Comparison of ENCODE assay signal across 9 mouse cellular contexts in genomic region chr7:27249146-27249545, GRCm38 (mm10). TPM values are rescaled to one million over a fixed set of nuclear protein-coding genes. Genes with fewer than 3 reads are reported as not detected.
DNase-seq lines count a peak whose midpoint lies in the region; ATAC-seq and TF ChIP-seq lines count a peak whose summit lies in the region.
"Had no signal": no experiment of that assay in that cellular context is flagged by ENCODE, and none has a peak within 500 bp of the region (broad histone marks: within the 10 kb centered on the region; RNA-seq: fewer than 3 reads in every experiment).

No protein-coding gene starts in this region.

- no peak overlapping the region for H3K4me3 ChIP-seq in hindbrain, postnatal 0 days (ENCODE audit: low read length)
- H3K4me3 ChIP-seq in hindbrain, embryonic 10.5 days: no peak overlapping the region
- H3K4me3 ChIP-seq in thymus, adult 2 months (ENCODE audit: control insufficient read depth, insufficient read depth, low read length): no peak overlapping the region
- no peak overlapping the region for H3K4me3 ChIP-seq in embryonic facial prominence, embryonic 11.5 days (ENCODE audit: low read depth, low read length)
- H3K4me3 ChIP-seq: embryonic facial prominence, embryonic 15.5 days; limb, embryonic 12.5 days had no signal

- no peaks in the 10 kb centered on the region for H3K9me3 ChIP-seq in hindbrain, postnatal 0 days (ENCODE audit: low read length)
- H3K9me3 ChIP-seq in hindbrain, embryonic 10.5 days: peaks cover 3% of the 10 kb centered on the region; the same call in 1 of the 2 replicates
- H3K9me3 ChIP-seq in embryonic facial prominence, embryonic 11.5 days (replicated peaks; ENCODE audit: control insufficient read depth, low read length): no peaks in the 10 kb centered on the region
- H3K9me3 ChIP-seq: embryonic facial prominence, embryonic 15.5 days; limb, embryonic 12.5 days had no signal

- no peaks in the 10 kb centered on the region for H3K4me1 ChIP-seq in hindbrain, postnatal 0 days (ENCODE audit: insufficient read depth, low read length)
- no peaks in the 10 kb centered on the region for H3K4me1 ChIP-seq in hindbrain, embryonic 10.5 days (replicated peaks)
- H3K4me1 ChIP-seq in thymus, adult 2 months (replicated peaks; ENCODE audit: control insufficient read depth, insufficient read depth, low read length): no peaks in the 10 kb centered on the region
- no peaks in the 10 kb centered on the region for H3K4me1 ChIP-seq in embryonic facial prominence, embryonic 11.5 days (ENCODE audit: control insufficient read depth, insufficient read depth, low read length)
- H3K4me1 ChIP-seq: embryonic facial prominence, embryonic 15.5 days; limb, embryonic 12.5 days had no signal

- TF ChIP-seq POLR2A in thymus, adult 2 months (IDR thresholded peaks at IDR 0.05; ENCODE audit: control insufficient read depth, extremely low read depth, insufficient read depth, low read length, poor library complexity): no peak

- H3K36me3 ChIP-seq in hindbrain, postnatal 0 days (ENCODE audit: insufficient read depth, low read length): peaks cover 6% of the 10 kb centered on the region
- peaks cover 54% of the 10 kb centered on the region for H3K36me3 ChIP-seq in hindbrain, embryonic 10.5 days
- H3K36me3 ChIP-seq in thymus, adult 2 months (ENCODE audit: control insufficient read depth, insufficient read depth, low read length): no peaks in the 10 kb centered on the region
- H3K36me3 ChIP-seq in embryonic facial prominence, embryonic 11.5 days (replicated peaks; ENCODE audit: control insufficient read depth, insufficient read depth, low read depth, low read length): no peaks in the 10 kb centered on the region

- no peak overlapping the region for H3K4me2 ChIP-seq in hindbrain, postnatal 0 days (ENCODE audit: low read depth, low read length)
- H3K4me2 ChIP-seq in embryonic facial prominence, embryonic 11.5 days (ENCODE audit: low read depth, low read length): no peak overlapping the region
- H3K4me2 ChIP-seq: embryonic facial prominence, embryonic 15.5 days; limb, embryonic 12.5 days had no signal

- no peak overlapping the region for H3K27ac ChIP-seq in hindbrain, postnatal 0 days
- no peak overlapping the region for H3K27ac ChIP-seq in hindbrain, embryonic 10.5 days
- H3K27ac ChIP-seq in thymus, adult 2 months (ENCODE audit: control insufficient read depth, insufficient read depth, low read length): no peak overlapping the region
- no peak overlapping the region for H3K27ac ChIP-seq in embryonic facial prominence, embryonic 11.5 days (replicated peaks; ENCODE audit: low read depth, low read length)
- H3K27ac ChIP-seq: embryonic facial prominence, embryonic 15.5 days; limb, embryonic 12.5 days had no signal

- no peak overlapping the region for H3K9ac ChIP-seq in hindbrain, postnatal 0 days (replicated peaks; ENCODE audit: low read length)
- H3K9ac ChIP-seq in embryonic facial prominence, embryonic 11.5 days (replicated peaks; ENCODE audit: low read length): no peak overlapping the region
- H3K9ac ChIP-seq: embryonic facial prominence, embryonic 15.5 days; limb, embryonic 12.5 days had no signal

- peak; percentile 56 for DNase-seq in hindbrain, postnatal 0 days (ENCODE audit: low spot score)
- no peak for DNase-seq in hindbrain, embryonic 10.5 days (ENCODE audit: low spot score)
- peak; percentile 36 for DNase-seq in thymus, postnatal 25 days
- DNase-seq in thymus, adult 2 months: no peak
- DNase-seq in embryonic facial prominence, embryonic 11.5 days (ENCODE audit: low spot score): peak; percentile 33
- no peak for DNase-seq in ovary, postnatal 36 days (ENCODE audit: low spot score)

- no peaks in the 10 kb centered on the region for H3K27me3 ChIP-seq in hindbrain, postnatal 0 days (ENCODE audit: insufficient read depth, low read length)
- no peaks in the 10 kb centered on the region for H3K27me3 ChIP-seq in hindbrain, embryonic 10.5 days (ENCODE audit: insufficient read depth, poor library complexity, severe bottlenecking)
- H3K27me3 ChIP-seq in thymus, adult 2 months (ENCODE audit: control insufficient read depth, insufficient read depth, low read length): no peaks in the 10 kb centered on the region
- H3K27me3 ChIP-seq in embryonic facial prominence, embryonic 11.5 days (ENCODE audit: control insufficient read depth, insufficient read depth, low read length): no peaks in the 10 kb centered on the region
- H3K27me3 ChIP-seq: embryonic facial prominence, embryonic 15.5 days; limb, embryonic 12.5 days had no signal

- no peak for ATAC-seq in hindbrain, postnatal 0 days
- ATAC-seq in embryonic facial prominence, embryonic 11.5 days (replicated peaks; ENCODE audit: insufficient number of reproducible peaks, low FRiP score, low TSS enrichment, low read depth): no peak
- ATAC-seq in megakaryocyte-erythroid progenitor cell, adult 5-6 weeks (replicated peaks; ENCODE audit: low FRiP score, low TSS enrichment, poor library complexity, severe bottlenecking): no peak

- TF ChIP-seq CTCF in hindbrain, postnatal 0 days (IDR thresholded peaks at IDR 0.05; ENCODE audit: low read depth): peak; percentile 63
- no peak for TF ChIP-seq CTCF in thymus, adult 2 months (IDR thresholded peaks at IDR 0.05; ENCODE audit: borderline replicate concordance, control insufficient read depth, extremely low read depth, insufficient read depth, low read length, poor library complexity)

- 94% methylated on average over 2 of the region's 2 CpGs for WGBS in hindbrain, postnatal 0 days
- 84% methylated on average over 2 of the region's 2 CpGs for WGBS in hindbrain, embryonic 10.5 days
- WGBS in thymus, adult 2 months: 99% methylated on average over 2 of the region's 2 CpGs
- WGBS in embryonic facial prominence, embryonic 11.5 days: 84% methylated on average over 2 of the region's 2 CpGs

RNA-seq across cellular contexts. Expression of gene Numbl, which starts 9.1 kb away (rescaled TPM):
- 140 and 161 TPM in 2 replicates for total RNA-seq in hindbrain, postnatal 0 days (2014; rRNA removed)
- 55.9 and 59.5 TPM in 2 replicates for polyA plus RNA-seq in hindbrain, postnatal 0 days (2015; fragmentation: Nextera tagmentation; extraction: Ambion mirVana)
- 28.9 and 53.1 TPM in 2 replicates for polyA plus RNA-seq in hindbrain, embryonic 10.5 days (2016; fragmentation: Nextera tagmentation; extraction: Ambion mirVana)
- polyA plus RNA-seq in thymus, adult 2 months (2012; rRNA removed): 10.3 and 10.7 TPM in 2 replicates
- 9.5 and 11.2 TPM in 2 replicates for polyA plus RNA-seq in embryonic facial prominence, embryonic 11.5 days (2014; fragmentation: Nextera tagmentation; extraction: Ambion mirVana)
- 0.94 and 3.0 TPM in 2 replicates for total RNA-seq in megakaryocyte-erythroid progenitor cell, adult 5-6 weeks (2014; fragmentation: Nextera tagmentation)
- 0.38 and 0.66 TPM in 2 replicates for total RNA-seq in megakaryocyte-erythroid progenitor cell, adult 5-6 weeks (2017)

RNA-seq across cellular contexts. Expression of gene Coq8b, which starts 16.3 kb away (rescaled TPM):
- total RNA-seq in hindbrain, postnatal 0 days (2014; rRNA removed): 26.5 and 27.6 TPM in 2 replicates
- 16.7 and 20.4 TPM in 2 replicates for polyA plus RNA-seq in hindbrain, postnatal 0 days (2015; fragmentation: Nextera tagmentation; extraction: Ambion mirVana)
- polyA plus RNA-seq in hindbrain, embryonic 10.5 days (2016; fragmentation: Nextera tagmentation; extraction: Ambion mirVana): 22.4 and 27.2 TPM in 2 replicates
- polyA plus RNA-seq in thymus, adult 2 months (2012; rRNA removed): 53.1 and 57.8 TPM in 2 replicates
- 14.4 and 14.9 TPM in 2 replicates for polyA plus RNA-seq in embryonic facial prominence, embryonic 11.5 days (2014; fragmentation: Nextera tagmentation; extraction: Ambion mirVana)
- total RNA-seq in megakaryocyte-erythroid progenitor cell, adult 5-6 weeks (2014; fragmentation: Nextera tagmentation): 13.0 and 26.7 TPM in 2 replicates
- 8.2 and 10.7 TPM in 2 replicates for total RNA-seq in megakaryocyte-erythroid progenitor cell, adult 5-6 weeks (2017)

RNA-seq across cellular contexts. Expression of gene Itpkc, which starts 20.7 kb away (rescaled TPM):
- total RNA-seq in hindbrain, postnatal 0 days (2014; rRNA removed): 14.3 and 18.8 TPM in 2 replicates
- 3.3 and 4.0 TPM in 2 replicates for polyA plus RNA-seq in hindbrain, postnatal 0 days (2015; fragmentation: Nextera tagmentation; extraction: Ambion mirVana)
- polyA plus RNA-seq in hindbrain, embryonic 10.5 days (2016; fragmentation: Nextera tagmentation; extraction: Ambion mirVana): 5.6 and 6.8 TPM in 2 replicates
- polyA plus RNA-seq in thymus, adult 2 months (2012; rRNA removed): 12.2 and 12.4 TPM in 2 replicates
- 6.0 and 6.2 TPM in 2 replicates for polyA plus RNA-seq in embryonic facial prominence, embryonic 11.5 days (2014; fragmentation: Nextera tagmentation; extraction: Ambion mirVana)
- total RNA-seq in megakaryocyte-erythroid progenitor cell, adult 5-6 weeks (2014; fragmentation: Nextera tagmentation): 2.3 and 5.3 TPM in 2 replicates
- total RNA-seq in megakaryocyte-erythroid progenitor cell, adult 5-6 weeks (2017): 3.3 and 5.9 TPM in 2 replicates

RNA-seq across cellular contexts. Expression of gene Snrpa, which starts 53.1 kb away (rescaled TPM):
- 128 and 131 TPM in 2 replicates for total RNA-seq in hindbrain, postnatal 0 days (2014; rRNA removed)
- 142 and 147 TPM in 2 replicates for polyA plus RNA-seq in hindbrain, postnatal 0 days (2015; fragmentation: Nextera tagmentation; extraction: Ambion mirVana)
- 393 and 408 TPM in 2 replicates for polyA plus RNA-seq in hindbrain, embryonic 10.5 days (2016; fragmentation: Nextera tagmentation; extraction: Ambion mirVana)
- polyA plus RNA-seq in thymus, adult 2 months (2012; rRNA removed): 293 and 316 TPM in 2 replicates
- 355 and 379 TPM in 2 replicates for polyA plus RNA-seq in embryonic facial prominence, embryonic 11.5 days (2014; fragmentation: Nextera tagmentation; extraction: Ambion mirVana)
- total RNA-seq in megakaryocyte-erythroid progenitor cell, adult 5-6 weeks (2014; fragmentation: Nextera tagmentation): 297 and 325 TPM in 2 replicates
- 90.7 and 109 TPM in 2 replicates for total RNA-seq in megakaryocyte-erythroid progenitor cell, adult 5-6 weeks (2017)

RNA-seq across cellular contexts. Expression of gene BC024978, which starts 53.6 kb away (rescaled TPM):
- total RNA-seq in hindbrain, postnatal 0 days (2014; rRNA removed): 5.5 and 6.1 TPM in 2 replicates
- polyA plus RNA-seq in hindbrain, postnatal 0 days (2015; fragmentation: Nextera tagmentation; extraction: Ambion mirVana): 2.1 and 2.5 TPM in 2 replicates
- 3.6 and 4.3 TPM in 2 replicates for polyA plus RNA-seq in hindbrain, embryonic 10.5 days (2016; fragmentation: Nextera tagmentation; extraction: Ambion mirVana)
- 20.4 and 20.9 TPM in 2 replicates for polyA plus RNA-seq in thymus, adult 2 months (2012; rRNA removed)
- 2.4 and 3.2 TPM in 2 replicates for polyA plus RNA-seq in embryonic facial prominence, embryonic 11.5 days (2014; fragmentation: Nextera tagmentation; extraction: Ambion mirVana)
- 6.9 and 7.0 TPM in 2 replicates for total RNA-seq in megakaryocyte-erythroid progenitor cell, adult 5-6 weeks (2014; fragmentation: Nextera tagmentation)
- total RNA-seq in megakaryocyte-erythroid progenitor cell, adult 5-6 weeks (2017): 1.3 and 4.9 TPM in 2 replicates

Comparison
In these comparisons a context has a peak if more than half of its experiments do, and no peak if none do; other contexts are left out.
1. DNase-seq: peak in hindbrain, postnatal 0 days (single experiment), thymus, postnatal 25 days (single experiment) and embryonic facial prominence, embryonic 11.5 days (single experiment); none in hindbrain, embryonic 10.5 days (single experiment), thymus, adult 2 months (single experiment) and ovary, postnatal 36 days (single experiment).